In the genomic region with DNA sequence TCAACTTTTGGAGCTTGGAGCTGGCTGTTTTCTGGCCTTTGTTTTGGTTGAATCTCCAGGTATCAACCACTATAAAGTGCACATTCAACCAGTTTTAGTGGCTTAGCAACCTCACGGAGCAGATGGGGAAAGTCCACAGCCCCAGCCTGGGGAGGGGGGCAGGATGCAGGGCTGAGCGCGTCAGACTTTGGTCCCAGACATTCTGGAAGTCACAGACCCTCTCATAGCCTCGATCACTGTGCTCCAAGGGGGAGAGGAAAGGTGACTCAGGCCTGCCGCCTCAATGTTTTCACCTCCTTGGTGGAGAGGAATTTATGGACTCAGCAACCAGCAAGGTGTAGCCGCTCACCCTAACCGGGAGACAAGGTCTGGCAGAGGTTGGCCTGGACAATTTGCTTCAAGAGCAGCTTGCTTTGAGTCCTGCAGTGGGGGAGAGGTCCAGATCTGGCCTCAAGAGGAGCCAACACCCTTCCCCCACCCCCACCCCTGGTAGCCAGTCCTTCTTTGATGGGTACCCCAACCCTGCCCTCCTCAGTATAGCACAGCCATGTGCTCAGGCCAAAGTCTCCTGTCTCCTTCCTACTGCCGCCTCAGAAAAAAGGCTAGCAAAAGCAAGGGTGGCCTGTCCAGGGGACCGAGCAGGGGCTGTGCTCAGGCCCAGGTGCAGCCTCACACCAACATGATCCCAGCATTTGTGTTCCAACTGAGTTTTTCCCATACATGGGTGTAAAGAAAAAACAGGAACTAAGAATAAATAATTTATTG, we compare ENCODE assay signal across 9 mouse cellular contexts. TPM values are rescaled to one million over a fixed set of nuclear protein-coding genes. Genes with fewer than 3 reads are reported as not detected.
DNase-seq lines count a peak whose midpoint lies in the region; ATAC-seq and TF ChIP-seq lines count a peak whose summit lies in the region.
"Had no signal": no experiment of that assay in that cellular context is flagged by ENCODE, and none has a peak within 500 bp of the region (broad histone marks: within the 10 kb centered on the region; RNA-seq: fewer than 3 reads in every experiment).

No protein-coding gene starts in this region.

- peak overlapping the region; percentile 32; the same call in 1 of the 2 replicates for H3K4me3 ChIP-seq in gastrocnemius, adult 2 months
- peak overlapping the region; percentile 27 for H3K4me3 ChIP-seq in forebrain, embryonic 12.5 days (replicated peaks)
- peak overlapping the region; percentile 24 for H3K4me3 ChIP-seq in kidney, embryonic 15.5 days (replicated peaks)
- peak overlapping the region; percentile 33; the same call in 1 of the 2 replicates for H3K4me3 ChIP-seq in midbrain, embryonic 15.5 days

- no peak for TF ChIP-seq CTCF in gastrocnemius, adult 2 months (IDR thresholded peaks at IDR 0.05)

- peak; percentile 12 for DNase-seq in gastrocnemius, adult 2 months
- DNase-seq in gastrocnemius, postnatal 10 days, result no peak
- no peak for DNase-seq in layer of hippocampus, adult 11-12 months (ENCODE audit: low spot score)
- DNase-seq in urinary bladder, postnatal 10 days (ENCODE audit: low spot score), result no peak
- DNase-seq in ovary, postnatal 10 days (ENCODE audit: low spot score), result no peak

- peak overlapping the region; percentile 51 for H3K4me2 ChIP-seq in forebrain, embryonic 12.5 days
- peak overlapping the region; percentile 59 for H3K4me2 ChIP-seq in kidney, embryonic 15.5 days
- peak overlapping the region; percentile 59 for H3K4me2 ChIP-seq in midbrain, embryonic 15.5 days

- no peak overlapping the region for H3K27ac ChIP-seq in gastrocnemius, adult 2 months
- no peak overlapping the region for H3K27ac ChIP-seq in forebrain, embryonic 12.5 days
- H3K27ac ChIP-seq in kidney, embryonic 15.5 days, result peak overlapping the region; percentile 63
- 0 out of 2 replicates have a peak overlapping the region, but pooled peaks have one; percentile 6 for H3K27ac ChIP-seq in midbrain, embryonic 15.5 days

- no peaks in the 10 kb centered on the region for H3K36me3 ChIP-seq in forebrain, embryonic 12.5 days (replicated peaks)
- no peaks in the 10 kb centered on the region for H3K36me3 ChIP-seq in kidney, embryonic 15.5 days
- no peaks in the 10 kb centered on the region for H3K36me3 ChIP-seq in midbrain, embryonic 15.5 days (replicated peaks)

- WGBS in forebrain, embryonic 12.5 days, result 70% methylated on average over 9 of the region's 9 CpGs
- 41% methylated on average over 9 of the region's 9 CpGs for WGBS in kidney, embryonic 15.5 days
- WGBS in midbrain, embryonic 15.5 days, result 70% methylated on average over 9 of the region's 9 CpGs

- H3K9me3 ChIP-seq in forebrain, embryonic 12.5 days, result no peaks in the 10 kb centered on the region
- no peaks in the 10 kb centered on the region for H3K9me3 ChIP-seq in kidney, embryonic 15.5 days (replicated peaks)
- no peaks in the 10 kb centered on the region for H3K9me3 ChIP-seq in midbrain, embryonic 15.5 days

- 0 out of 2 replicates have a peak overlapping the region, but pooled peaks have one; percentile 46 for H3K9ac ChIP-seq in forebrain, embryonic 12.5 days
- H3K9ac ChIP-seq in kidney, embryonic 15.5 days, result 0 out of 2 replicates have a peak overlapping the region, but pooled peaks have one; percentile 1
- peak overlapping the region; percentile 8; the same call in 1 of the 2 replicates for H3K9ac ChIP-seq in midbrain, embryonic 15.5 days

- intact Hi-C loops in gastrocnemius, adult 2 months (cut with DNase I), result no loop called here

- peaks cover 10% of the 10 kb centered on the region for H3K4me1 ChIP-seq in forebrain, embryonic 12.5 days
- peaks cover 15% of the 10 kb centered on the region for H3K4me1 ChIP-seq in kidney, embryonic 15.5 days
- H3K4me1 ChIP-seq in midbrain, embryonic 15.5 days, result peaks cover 13% of the 10 kb centered on the region

- ATAC-seq in forebrain, embryonic 12.5 days (ENCODE audit: low FRiP score), result peak; percentile 75
- ATAC-seq in kidney, embryonic 15.5 days (replicated peaks; ENCODE audit: low FRiP score), result peak; percentile 73
- ATAC-seq in midbrain, embryonic 15.5 days (replicated peaks), result peak; percentile 83

- peaks cover 5% of the 10 kb centered on the region for H3K27me3 ChIP-seq in forebrain, embryonic 12.5 days
- H3K27me3 ChIP-seq in kidney, embryonic 15.5 days, result 0 out of 2 replicates have a peak, but pooled peaks cover 3% of the 10 kb centered on the region
- H3K27me3 ChIP-seq in midbrain, embryonic 15.5 days (replicated peaks), result no peaks in the 10 kb centered on the region

RNA-seq across cellular contexts. Expression of a gene that starts 4.9 kb away (rescaled TPM):
- total RNA-seq in gastrocnemius, adult 2 months (2021), result not detected
- total RNA-seq in gastrocnemius, postnatal 10 days (2021), result not detected
- 0.33 and 0.35 TPM in 2 replicates for polyA plus RNA-seq in forebrain, embryonic 12.5 days (2016; fragmentation: Nextera tagmentation; extraction: Ambion mirVana)
- 0.57 and 1.2 TPM in 2 replicates for polyA plus RNA-seq in kidney, embryonic 15.5 days (2015; fragmentation: Nextera tagmentation; extraction: Ambion mirVana)
- polyA plus RNA-seq in midbrain, embryonic 15.5 days (2015; fragmentation: Nextera tagmentation; extraction: Ambion mirVana), result not detected in 2 replicates

RNA-seq across cellular contexts. Expression of a gene that starts 12.6 kb away (rescaled TPM):
- total RNA-seq in gastrocnemius, adult 2 months (2021), result not detected
- total RNA-seq in gastrocnemius, postnatal 10 days (2021), result not detected
- not detected in 2 replicates for polyA plus RNA-seq in forebrain, embryonic 12.5 days (2016; fragmentation: Nextera tagmentation; extraction: Ambion mirVana)
- polyA plus RNA-seq in kidney, embryonic 15.5 days (2015; fragmentation: Nextera tagmentation; extraction: Ambion mirVana), result 0.18 and 0.23 TPM in 2 replicates
- polyA plus RNA-seq in midbrain, embryonic 15.5 days (2015; fragmentation: Nextera tagmentation; extraction: Ambion mirVana), result not detected in 2 replicates

RNA-seq across cellular contexts. Expression of a gene that starts 37.9 kb away (rescaled TPM):
- not detected for total RNA-seq in gastrocnemius, adult 2 months (2021)
- not detected for total RNA-seq in gastrocnemius, postnatal 10 days (2021)
- not detected in 2 replicates for polyA plus RNA-seq in forebrain, embryonic 12.5 days (2016; fragmentation: Nextera tagmentation; extraction: Ambion mirVana)
- polyA plus RNA-seq in kidney, embryonic 15.5 days (2015; fragmentation: Nextera tagmentation; extraction: Ambion mirVana), result not detected in 2 replicates
- polyA plus RNA-seq in midbrain, embryonic 15.5 days (2015; fragmentation: Nextera tagmentation; extraction: Ambion mirVana), result not detected in 2 replicates
- polyA plus RNA-seq: large intestine, adult 2 months had no signal

RNA-seq across cellular contexts. Expression of a gene that starts 45.0 kb away (rescaled TPM):
- not detected for total RNA-seq in gastrocnemius, adult 2 months (2021)
- total RNA-seq in gastrocnemius, postnatal 10 days (2021), result not detected
- polyA plus RNA-seq in forebrain, embryonic 12.5 days (2016; fragmentation: Nextera tagmentation; extraction: Ambion mirVana), result 0.26 and 0.31 TPM in 2 replicates
- 0.26 and 0.29 TPM in 2 replicates for polyA plus RNA-seq in kidney, embryonic 15.5 days (2015; fragmentation: Nextera tagmentation; extraction: Ambion mirVana)
- polyA plus RNA-seq in midbrain, embryonic 15.5 days (2015; fragmentation: Nextera tagmentation; extraction: Ambion mirVana), result 0.36 and 0.44 TPM in 2 replicates

RNA-seq across cellular contexts. Expression of a gene that starts 51.5 kb away (rescaled TPM):
- not detected for total RNA-seq in gastrocnemius, adult 2 months (2021)
- total RNA-seq in gastrocnemius, postnatal 10 days (2021), result not detected
- polyA plus RNA-seq in forebrain, embryonic 12.5 days (2016; fragmentation: Nextera tagmentation; extraction: Ambion mirVana), result not detected in 2 replicates
- not detected in 2 replicates for polyA plus RNA-seq in kidney, embryonic 15.5 days (2015; fragmentation: Nextera tagmentation; extraction: Ambion mirVana)
- not detected in 2 replicates for polyA plus RNA-seq in midbrain, embryonic 15.5 days (2015; fragmentation: Nextera tagmentation; extraction: Ambion mirVana)
- polyA plus RNA-seq: large intestine, adult 2 months had no signal

Comparison
In these comparisons a context has a peak if more than half of its experiments do, and no peak if none do; other contexts are left out.
1. H3K27ac ChIP-seq: peak in kidney, embryonic 15.5 days (single experiment) and midbrain, embryonic 15.5 days (single experiment); none in gastrocnemius, adult 2 months (single experiment) and forebrain, embryonic 12.5 days (single experiment).
2. Peak in every context shown above with its lines, with median percentiles within 50 percentile points of each other: H3K4me3 ChIP-seq, ATAC-seq, H3K4me2 ChIP-seq and H3K9ac ChIP-seq.